Mouse (Mus musculus): ENCODE data around the gene Gm10198. TPM values are rescaled to one million over a fixed set of nuclear protein-coding genes. Genes with fewer than 3 reads are reported as not detected.

The Gm10198 gene
- total RNA-seq, 2 experiments from 2014 or later, result not detected

GRCm38 (mm10) chr13:111634163-111635160 lies 41.9 kb downstream of the Gm10198 start:
- DNase-seq, result no peak
- intact Hi-C loops (cut with DNase I; ENCODE audit: low total_unique reads), result no loop called here

DNA sequence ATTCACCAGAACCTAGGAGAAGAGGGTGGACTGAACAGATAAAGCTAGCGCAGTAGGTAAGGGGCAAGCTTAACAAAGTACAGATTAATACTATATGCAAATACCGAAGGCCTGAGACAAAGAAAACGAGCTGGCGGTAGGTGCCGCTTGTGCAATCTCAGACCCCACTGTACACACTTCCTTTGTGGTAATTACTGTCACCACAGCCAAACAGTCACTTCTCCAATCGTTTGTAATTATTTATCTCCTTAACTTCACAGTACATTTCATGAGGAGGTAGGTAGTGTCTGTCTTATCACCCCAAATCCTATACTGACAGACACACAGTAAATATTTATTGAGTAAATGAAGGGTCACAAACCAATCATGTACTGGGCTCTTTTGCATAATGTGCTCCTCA lies 47.7 kb downstream of the Gm10198 start:
- intact Hi-C loops (cut with DNase I; ENCODE audit: low total_unique reads), result no loop called here
- DNase-seq, result no peak

Other genes starting within 250 kb of the Gm10198 start
- gene Gpbp1, start 102.7 kb upstream of the Gm10198 start, total RNA-seq (2021), result 10 to 100 TPM; 40.8 to 41.1 TPM
- gene Gm49496, start 42.8 kb upstream of the Gm10198 start, total RNA-seq (2021), result under 1 TPM in 1 of 2 experiments, not detected in 1; 0.39 TPM
- gene Mier3, start 88.2 kb downstream of the Gm10198 start, total RNA-seq (2021), result 10 to 100 TPM; 10.2 to 12.9 TPM
- 10 to 100 TPM; 11.9 to 13.4 TPM for gene Map3k1, start 216.2 kb downstream of the Gm10198 start, total RNA-seq (2021)

Data from gastrocnemius, postnatal 14 days (tissue).